Mouse (Mus musculus): ENCODE measurements around the gene Serp1. TPM values are rescaled to one million over a fixed set of nuclear protein-coding genes. Genes with fewer than 3 reads are reported as not detected.

Gene Serp1
- not detected in 2 replicates for polyA plus RNA-seq (2012; ENCODE audit: insufficient read depth, insufficient read length, low replicate concordance, missing spikeins)

- H3K4me1 ChIP-seq (ENCODE audit: control insufficient read depth, insufficient read depth, low read length), result no peaks in the 10 kb centered on the region
- TF ChIP-seq CTCF (IDR thresholded peaks at IDR 0.05; ENCODE audit: insufficient read depth, low read depth, low read length) (no peak), POLR2A (IDR thresholded peaks at IDR 0.05; ENCODE audit: insufficient read depth, low read depth, low read length) (peak; percentile 70; the same call in 1 of the 2 replicates)
- H3K4me3 ChIP-seq (ENCODE audit: insufficient read depth, low read depth, low read length), result peak within 1 kb of the TSS; percentile 91
- peak within 1 kb of the TSS; percentile 85 for H3K27ac ChIP-seq (ENCODE audit: insufficient read depth, low read depth, low read length)
- under 1% methylated on average over 57 of the region's 57 CpGs for WGBS
These were observed at the start of gene Serp1, which contains the start of gene Eif2a for GRCm38 (mm10) chr3:58525652-58526407. Serp1 (minus strand) TSS chr3:58525892. Eif2a (plus strand) TSS chr3:58525821.

GRCm38 (mm10) chr3:58570821-58571220 is 45.1 kb upstream of the Serp1 start:
- Histone ChIP-seq H3K4me1 (ENCODE audit: control insufficient read depth, insufficient read depth, low read length) (no peaks in the 10 kb centered on the region), H3K4me3 (ENCODE audit: insufficient read depth, low read depth, low read length) (no peak overlapping the region), H3K27ac (ENCODE audit: insufficient read depth, low read depth, low read length) (no peak overlapping the region)
- WGBS, result 97% methylated on average over 3 of the region's 3 CpGs
- TF ChIP-seq POLR2A (IDR thresholded peaks at IDR 0.05; ENCODE audit: insufficient read depth, low read depth, low read length) (no peak), CTCF (IDR thresholded peaks at IDR 0.05; ENCODE audit: insufficient read depth, low read depth, low read length) (no peak)

- 47% methylated on average over 2 of the region's 2 CpGs for WGBS
These were observed 35.7 kb upstream of the Serp1 start for GRCm38 (mm10) chr3:58561437-58561836.

GRCm38 (mm10) chr3:58559887-58560286 is 34.2 kb upstream of the Serp1 start:
- Histone ChIP-seq H3K27ac (ENCODE audit: insufficient read depth, low read depth, low read length) (no peak overlapping the region), H3K4me3 (ENCODE audit: insufficient read depth, low read depth, low read length) (no peak overlapping the region), H3K4me1 (ENCODE audit: control insufficient read depth, insufficient read depth, low read length) (no peaks in the 10 kb centered on the region)
- whole genome bisulfite sequencing, result 40% methylated on average over 2 of the region's 2 CpGs
- no peak for TF ChIP-seq CTCF (IDR thresholded peaks at IDR 0.05; ENCODE audit: insufficient read depth, low read depth, low read length)
- TF ChIP-seq POLR2A (IDR thresholded peaks at IDR 0.05; ENCODE audit: insufficient read depth, low read depth, low read length), result no peak

More at GRCm38 (mm10) chr3:58561437-58561836, 35.7 kb upstream of the Serp1 start:
- H3K4me1 ChIP-seq (ENCODE audit: control insufficient read depth, insufficient read depth, low read length), result no peaks in the 10 kb centered on the region
- H3K4me3 ChIP-seq (ENCODE audit: insufficient read depth, low read depth, low read length), result no peak overlapping the region
- no peak for TF ChIP-seq CTCF (IDR thresholded peaks at IDR 0.05; ENCODE audit: insufficient read depth, low read depth, low read length)
- no peak for TF ChIP-seq POLR2A (IDR thresholded peaks at IDR 0.05; ENCODE audit: insufficient read depth, low read depth, low read length)
- no peak overlapping the region for H3K27ac ChIP-seq (ENCODE audit: insufficient read depth, low read depth, low read length)

- 78% methylated on average over 7 of the region's 7 CpGs for WGBS
- Histone ChIP-seq H3K4me1 (ENCODE audit: control insufficient read depth, insufficient read depth, low read length) (no peaks in the 10 kb centered on the region), H3K4me3 (ENCODE audit: insufficient read depth, low read depth, low read length) (no peak overlapping the region), H3K27ac (ENCODE audit: insufficient read depth, low read depth, low read length) (no peak overlapping the region)
- TF ChIP-seq POLR2A (IDR thresholded peaks at IDR 0.05; ENCODE audit: insufficient read depth, low read depth, low read length) (no peak), CTCF (IDR thresholded peaks at IDR 0.05; ENCODE audit: insufficient read depth, low read depth, low read length) (no peak)
These were observed 31.0 kb upstream of the Serp1 start for GRCm38 (mm10) chr3:58556649-58557048.

- no peak overlapping the region for H3K27ac ChIP-seq (ENCODE audit: insufficient read depth, low read depth, low read length)
- no peak overlapping the region for H3K4me3 ChIP-seq (ENCODE audit: insufficient read depth, low read depth, low read length)
- WGBS, result 77% methylated on average over 1 of the region's 1 CpGs
- H3K4me1 ChIP-seq (ENCODE audit: control insufficient read depth, insufficient read depth, low read length), result no peaks in the 10 kb centered on the region
- TF ChIP-seq CTCF (IDR thresholded peaks at IDR 0.05; ENCODE audit: insufficient read depth, low read depth, low read length) (no peak), POLR2A (IDR thresholded peaks at IDR 0.05; ENCODE audit: insufficient read depth, low read depth, low read length) (no peak)
These were observed 26.5 kb upstream of the Serp1 start for GRCm38 (mm10) chr3:58552001-58552811.

- 94% methylated on average over 3 of the region's 3 CpGs for WGBS
- TF ChIP-seq POLR2A (IDR thresholded peaks at IDR 0.05; ENCODE audit: insufficient read depth, low read depth, low read length) (no peak), CTCF (IDR thresholded peaks at IDR 0.05; ENCODE audit: insufficient read depth, low read depth, low read length) (no peak)
- Histone ChIP-seq H3K4me1 (ENCODE audit: control insufficient read depth, insufficient read depth, low read length) (no peaks in the 10 kb centered on the region), H3K4me3 (ENCODE audit: insufficient read depth, low read depth, low read length) (no peak overlapping the region), H3K27ac (ENCODE audit: insufficient read depth, low read depth, low read length) (no peak overlapping the region)
These were observed 10.9 kb upstream of the Serp1 start for GRCm38 (mm10) chr3:58536573-58536972.

- H3K27ac ChIP-seq (ENCODE audit: insufficient read depth, low read depth, low read length), result no peak overlapping the region
- no peak for TF ChIP-seq CTCF (IDR thresholded peaks at IDR 0.05; ENCODE audit: insufficient read depth, low read depth, low read length)
- no peak for TF ChIP-seq POLR2A (IDR thresholded peaks at IDR 0.05; ENCODE audit: insufficient read depth, low read depth, low read length)
- H3K4me1 ChIP-seq (ENCODE audit: control insufficient read depth, insufficient read depth, low read length), result no peaks in the 10 kb centered on the region
- H3K4me3 ChIP-seq (ENCODE audit: insufficient read depth, low read depth, low read length), result no peak overlapping the region
- WGBS, result 2% methylated on average over 4 of the region's 4 CpGs
These were observed 681 bp upstream of the Serp1 start for GRCm38 (mm10) chr3:58526408-58526737.

GRCm38 (mm10) chr3:58525166-58525565 is 526 bp downstream of the Serp1 start:
- H3K4me1 ChIP-seq (ENCODE audit: control insufficient read depth, insufficient read depth, low read length), result no peaks in the 10 kb centered on the region
- under 1% methylated on average over 40 of the region's 40 CpGs for WGBS
- TF ChIP-seq POLR2A (IDR thresholded peaks at IDR 0.05; ENCODE audit: insufficient read depth, low read depth, low read length), result no peak
- TF ChIP-seq CTCF (IDR thresholded peaks at IDR 0.05; ENCODE audit: insufficient read depth, low read depth, low read length), result no peak
- peak overlapping the region; percentile 85 for H3K27ac ChIP-seq (ENCODE audit: insufficient read depth, low read depth, low read length)
- peak overlapping the region; percentile 91 for H3K4me3 ChIP-seq (ENCODE audit: insufficient read depth, low read depth, low read length)
